Mouse (Mus musculus) midbrain, postnatal 0 days (tissue): ENCODE measurements around the gene Il21r. TPM values are rescaled to one million over a fixed set of nuclear protein-coding genes. Genes with fewer than 3 reads are reported as not detected.
A peak's percentile ranks its signal among the peaks of the same experiment; 100 is the strongest.

Source experiments
- ATAC-seq: fragments of 200-750 bp; cut with Nextera tagmentation; 2 replicates; pipeline ENCODE4 v1.8.0; 2017; ENCODE audit warnings: moderate number of reproducible peaks, mild to moderate bottlenecking, moderate TSS enrichment, moderate library complexity; ENCODE audit not compliant: low FRiP score
- DNase-seq: peaks from one replicate; pipeline ENCODE4 v3.0.0-alpha.2; 2015; ENCODE audit warnings: low spot score
- H3K27ac ChIP-seq: fragments of 300-500 bp; sonication (generic); 2 replicates; pipeline ENCODE4 v1.5.1; 2014; ENCODE audit warnings: low read depth, mild to moderate bottlenecking, low read length, mixed read lengths
- H3K27me3 ChIP-seq: fragments of 300-500 bp; sonication (generic); 2 replicates; pipeline ENCODE4 v1.6.1; 2014; ENCODE audit warnings: low read length, control low read depth, mixed read lengths; ENCODE audit not compliant: insufficient read depth
- H3K36me3 ChIP-seq: fragments of 300-500 bp; sonication (generic); 2 replicates; pipeline ENCODE4 v1.6.1; 2014; ENCODE audit warnings: low read length, control low read depth, mixed read lengths; ENCODE audit not compliant: insufficient read depth
- H3K4me1 ChIP-seq: fragments of 300-500 bp; sonication (generic); 2 replicates; pipeline ENCODE4 v1.6.1; 2014; ENCODE audit warnings: mild to moderate bottlenecking, control low read depth, antibody characterized with exemption, low read length, mixed read lengths; ENCODE audit not compliant: insufficient read depth
- H3K4me2 ChIP-seq: fragments of 300-500 bp; sonication (generic); 2 replicates; pipeline ENCODE4 v1.6.1; 2014; ENCODE audit warnings: low read depth, mild to moderate bottlenecking, low read length, mixed read lengths; ENCODE audit not compliant: poor library complexity, severe bottlenecking
- H3K4me3 ChIP-seq: fragments of 300-500 bp; sonication (generic); 2 replicates; pipeline ENCODE4 v1.5.1; 2014; ENCODE audit warnings: low read depth, mild to moderate bottlenecking, low read length, moderate library complexity
- H3K9ac ChIP-seq: fragments of 300-500 bp; sonication (generic); replicated peaks from 2 replicates; pipeline ENCODE4 v1.6.1; 2014; ENCODE audit warnings: mild to moderate bottlenecking, low read length, moderate library complexity, mixed read lengths; ENCODE audit not compliant: poor library complexity, severe bottlenecking
- H3K9me3 ChIP-seq: fragments of 300-500 bp; sonication (generic); 2 replicates; pipeline ENCODE4 v1.6.1; 2016; ENCODE audit warnings: low read length, control low read depth
- CTCF ChIP-seq: IDR thresholded peaks from 2 replicates; pipeline ENCODE4 v1.5.1; 2016; ENCODE audit warnings: antibody characterized with exemption, mild to moderate bottlenecking
- WGBS: fragments of 180-500 bp; shearing (Covaris S2); extraction: QIAGEN DNeasy Blood & Tissue Kit; methylation state at CpG from one replicate; pipeline ENCODE4 v1.1.7; 2014; 5-methylcytosine and 5-hydroxymethylcytosine counted together
- polyA plus RNA-seq: library from polyadenylated mRNA; unstranded; fragments of >200 nt; fragmentation: Nextera tagmentation; extraction: Ambion mirVana; gene quantifications from 2 replicates; pipeline ENCODE4 v1.2.1, GENCODE M21; 2015
- total RNA-seq: library from RNA; depleted of rRNA; stranded (reverse); fragments of >200 nt; gene quantifications from 2 replicates; pipeline ENCODE4 v1.2.3, GENCODE M21; 2014

Il21r gene
- total and polyA plus RNA-seq, 2 experiments from 2014 or later: 0.21 to 0.44 TPM

DNA sequence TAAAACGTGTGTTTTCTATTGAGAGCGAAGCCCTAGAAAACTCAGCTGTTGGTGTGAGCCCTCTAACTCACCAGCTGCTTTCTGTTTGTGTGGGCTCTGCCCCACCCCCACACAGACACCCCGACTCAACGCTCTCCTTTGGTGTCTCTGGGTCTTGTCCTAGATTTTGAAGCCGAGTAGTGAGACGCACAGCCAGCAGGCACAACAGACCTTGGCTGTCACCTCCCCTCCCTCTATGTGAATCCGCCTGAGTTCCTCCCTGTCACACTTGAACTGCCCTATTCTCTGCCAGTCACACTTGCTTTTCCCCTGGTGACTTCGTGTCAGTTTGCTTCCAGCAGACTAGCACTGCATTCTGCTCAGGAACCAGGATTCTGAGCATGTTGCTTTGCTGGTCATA lies 46.4 kb upstream of the Il21r start:
- H3K36me3 ChIP-seq: no peaks in the 10 kb centered on the region
- no peak overlapping the region for H3K27ac ChIP-seq
- H3K4me2 ChIP-seq: no peak overlapping the region
- H3K27me3 ChIP-seq: no peaks in the 10 kb centered on the region; the same call in 1 of the 2 replicates
- H3K9me3 ChIP-seq: no peaks in the 10 kb centered on the region
- DNase-seq (no peak), ATAC-seq (no peak)
- TF ChIP-seq CTCF: no peak
- no peak overlapping the region for H3K4me3 ChIP-seq
- 50% methylated on average over 8 of the region's 8 CpGs for WGBS
- H3K4me1 ChIP-seq: peaks cover 7% of the 10 kb centered on the region; the same call in 1 of the 2 replicates
- H3K9ac ChIP-seq: no peak overlapping the region

DNA sequence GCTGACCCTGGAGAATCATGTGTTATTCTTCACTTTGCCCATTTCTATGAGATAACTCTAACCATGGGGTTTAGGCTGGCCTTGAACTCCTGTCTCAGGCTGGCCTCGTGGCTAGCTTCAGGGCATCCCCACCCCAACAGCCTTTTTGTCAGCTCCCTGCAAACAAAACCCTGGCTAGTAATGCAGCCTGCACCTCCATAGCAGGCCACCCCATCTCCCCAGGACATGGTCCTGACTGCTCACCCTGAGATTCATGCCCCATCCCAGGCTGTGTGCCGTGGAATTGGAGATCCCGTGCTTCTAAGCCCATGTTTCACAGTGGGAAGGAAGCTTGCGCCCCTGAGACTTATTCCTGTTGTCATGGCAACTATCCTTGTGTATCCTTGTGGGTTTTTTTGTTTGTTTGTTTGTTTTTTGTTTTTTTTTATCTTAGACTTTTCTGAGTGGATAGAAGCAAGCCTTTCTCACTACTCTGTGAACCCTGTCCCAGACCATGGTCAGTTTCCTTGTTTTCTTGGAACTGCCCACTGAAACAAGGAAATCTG lies 44.8 kb upstream of the Il21r start:
- Histone ChIP-seq H3K9ac (no peak overlapping the region), H3K36me3 (no peaks in the 10 kb centered on the region), H3K27me3 (no peaks in the 10 kb centered on the region), H3K4me3 (no peak overlapping the region), H3K4me2 (no peak overlapping the region), H3K4me1 (0 out of 2 replicates have a peak, but pooled peaks cover 7% of the 10 kb centered on the region), H3K9me3 (no peaks in the 10 kb centered on the region), H3K27ac (no peak overlapping the region)
- TF ChIP-seq CTCF: no peak
- ATAC-seq: no peak
- DNase-seq: peak; percentile 53
- WGBS: 34% methylated on average over 4 of the region's 4 CpGs

DNA sequence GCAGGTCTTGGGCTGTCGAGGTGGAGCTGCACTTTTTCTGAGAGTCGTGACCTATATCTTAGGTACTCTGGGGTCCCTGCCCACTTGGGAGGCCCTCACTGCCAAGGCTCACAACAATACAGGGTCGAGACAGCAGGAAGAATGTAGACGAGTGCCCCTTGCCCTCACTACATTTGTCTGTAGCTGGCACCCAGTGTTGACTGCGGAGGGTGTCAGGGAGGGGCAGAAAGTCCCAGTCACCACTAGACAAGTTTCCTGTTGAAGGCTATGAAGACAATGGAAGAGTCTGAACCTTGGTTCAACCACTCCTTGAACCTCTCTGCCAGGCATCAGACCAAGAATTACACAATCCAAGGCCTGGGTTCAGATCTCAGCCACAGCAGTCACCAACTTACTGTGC lies 44.2 kb upstream of the Il21r start:
- H3K4me1 ChIP-seq: 0 out of 2 replicates have a peak, but pooled peaks cover 7% of the 10 kb centered on the region
- no peak overlapping the region for H3K9ac ChIP-seq
- ATAC-seq (no peak), DNase-seq (no peak)
- no peak for TF ChIP-seq CTCF
- no peaks in the 10 kb centered on the region for H3K27me3 ChIP-seq
- no peaks in the 10 kb centered on the region for H3K9me3 ChIP-seq
- no peak overlapping the region for H3K4me2 ChIP-seq
- no peaks in the 10 kb centered on the region for H3K36me3 ChIP-seq
- whole genome bisulfite sequencing: 65% methylated on average over 5 of the region's 5 CpGs
- H3K4me3 ChIP-seq: no peak overlapping the region
- no peak overlapping the region for H3K27ac ChIP-seq

DNA sequence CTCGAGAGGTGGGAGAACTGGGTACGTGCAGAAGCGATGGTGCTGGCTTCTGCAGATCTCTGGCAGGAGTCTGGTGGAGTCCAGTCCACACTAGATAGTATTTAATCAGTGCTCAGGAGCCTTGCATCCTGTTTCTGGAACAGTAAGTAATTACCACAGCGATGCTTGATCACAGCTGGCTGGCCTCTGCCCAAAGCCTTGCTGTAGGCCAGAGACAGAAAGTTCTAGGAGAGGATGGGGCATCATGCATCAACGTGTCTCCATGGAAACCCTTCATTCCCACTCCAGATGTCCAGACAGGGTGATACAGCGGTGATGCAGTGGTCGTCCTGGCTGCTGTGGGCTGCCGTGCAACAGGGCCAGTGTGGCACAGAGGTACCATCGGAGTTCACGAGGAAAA lies 43.7 kb upstream of the Il21r start:
- no peaks in the 10 kb centered on the region for H3K36me3 ChIP-seq
- 82% methylated on average over 10 of the region's 10 CpGs for WGBS
- no peak overlapping the region for H3K9ac ChIP-seq

DNA sequence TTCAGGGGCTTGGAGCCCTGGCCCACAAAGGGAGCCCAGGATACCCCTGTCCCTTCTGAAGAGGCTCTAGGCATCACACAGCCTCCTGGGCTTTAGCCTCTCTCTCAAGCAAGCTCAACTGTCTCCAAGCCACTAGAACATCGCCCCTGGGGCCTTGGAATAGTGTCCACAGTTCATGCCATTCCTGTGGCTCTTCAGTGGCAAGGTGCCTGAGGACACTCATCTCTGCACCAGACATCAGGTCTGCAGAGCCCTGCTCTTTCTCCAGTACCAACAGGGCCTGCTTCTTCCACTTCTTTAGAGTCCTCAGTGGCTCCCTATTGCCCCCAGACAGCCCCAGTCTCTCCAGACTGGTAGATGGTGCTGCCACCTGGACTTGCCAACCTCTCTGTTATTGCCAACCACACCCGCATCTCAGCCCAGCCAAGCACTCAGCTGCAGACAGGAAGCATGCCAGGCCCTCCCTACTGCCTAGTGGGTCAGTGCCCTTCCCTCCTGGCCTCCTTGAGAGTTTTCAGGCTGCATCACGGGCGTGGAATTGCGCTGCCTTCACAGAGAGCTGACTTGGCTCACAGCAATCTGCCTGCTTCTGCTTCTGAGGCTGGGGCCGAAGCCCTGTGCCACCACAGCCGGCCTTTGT lies 43.0 kb upstream of the Il21r start:
- Histone ChIP-seq H3K27me3 (no peaks in the 10 kb centered on the region), H3K4me3 (no peak overlapping the region), H3K36me3 (no peaks in the 10 kb centered on the region), H3K4me2 (no peak overlapping the region), H3K9me3 (no peaks in the 10 kb centered on the region), H3K4me1 (0 out of 2 replicates have a peak, but pooled peaks cover 7% of the 10 kb centered on the region), H3K9ac (no peak overlapping the region), H3K27ac (no peak overlapping the region)
- ATAC-seq (no peak), DNase-seq (no peak)
- no peak for TF ChIP-seq CTCF
- 75% methylated on average over 7 of the region's 7 CpGs for WGBS

More for the DNA sequence above, 43.7 kb upstream of the Il21r start:
- H3K27ac ChIP-seq: no peak overlapping the region
- no peak for DNase-seq
- no peak for ATAC-seq
- H3K27me3 ChIP-seq: no peaks in the 10 kb centered on the region
- no peak for TF ChIP-seq CTCF
- no peak overlapping the region for H3K4me3 ChIP-seq
- H3K4me2 ChIP-seq: no peak overlapping the region
- 0 out of 2 replicates have a peak, but pooled peaks cover 7% of the 10 kb centered on the region for H3K4me1 ChIP-seq
- H3K9me3 ChIP-seq: no peaks in the 10 kb centered on the region

DNA sequence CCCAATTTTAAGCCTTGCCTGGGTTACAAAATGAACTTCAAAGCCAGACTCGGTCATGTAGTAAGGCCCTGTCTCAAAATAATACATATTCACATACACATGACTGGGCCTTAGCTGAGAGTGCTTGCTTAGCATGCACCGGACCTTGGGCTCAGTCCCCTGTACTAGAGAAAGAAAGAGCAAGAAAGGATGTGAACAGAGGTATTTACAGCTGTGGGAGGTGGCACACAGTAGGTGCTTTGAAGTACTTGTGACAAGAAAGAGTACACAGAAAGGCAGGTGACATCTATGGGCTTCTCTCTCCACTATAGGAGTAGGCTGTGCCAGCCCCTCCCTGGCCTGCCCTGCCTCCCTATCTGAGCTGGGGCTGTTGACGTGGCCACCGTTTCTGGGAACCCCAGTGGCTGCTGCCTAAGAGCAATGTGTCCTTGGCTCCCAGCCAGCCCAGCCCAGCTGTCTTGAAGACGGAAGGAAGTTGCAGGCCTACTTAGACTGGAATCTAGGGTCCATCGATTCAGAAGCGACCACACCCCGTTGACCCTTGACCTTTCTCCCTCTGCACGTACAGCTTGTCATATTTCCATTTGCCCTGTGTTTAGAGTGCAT lies 42.0 kb upstream of the Il21r start:
- H3K4me1 ChIP-seq: 0 out of 2 replicates have a peak, but pooled peaks cover 7% of the 10 kb centered on the region
- no peaks in the 10 kb centered on the region for H3K27me3 ChIP-seq
- H3K4me3 ChIP-seq: no peak overlapping the region
- 62% methylated on average over 9 of the region's 9 CpGs for WGBS
- DNase-seq (no peak), ATAC-seq (no peak)
- TF ChIP-seq CTCF: no peak
- H3K9me3 ChIP-seq: no peaks in the 10 kb centered on the region
- no peak overlapping the region for H3K4me2 ChIP-seq
- no peak overlapping the region for H3K9ac ChIP-seq
- no peaks in the 10 kb centered on the region for H3K36me3 ChIP-seq
- H3K27ac ChIP-seq: no peak overlapping the region
